In genomic region chr2:65010105-65010504, GRCm38 (mm10) we compare ENCODE assay signal across 19 mouse cellular contexts. TPM values are rescaled to one million over a fixed set of nuclear protein-coding genes. Genes with fewer than 3 reads are reported as not detected.
DNase-seq lines count a peak whose midpoint lies in the region; ATAC-seq and TF ChIP-seq lines count a peak whose summit lies in the region.
"Had no signal": no experiment of that assay in that cellular context is flagged by ENCODE, and none has a peak within 500 bp of the region (broad histone marks: within the 10 kb centered on the region; RNA-seq: fewer than 3 reads in every experiment).

No protein-coding gene starts in this region.

- no peaks in the 10 kb centered on the region for H3K27me3 ChIP-seq in heart, embryonic 15.5 days
- H3K27me3 ChIP-seq in heart, embryonic 10.5 days (ENCODE audit: insufficient read depth, poor library complexity, severe bottlenecking): no peaks in the 10 kb centered on the region
- H3K27me3 ChIP-seq in liver, adult 2 months (ENCODE audit: control insufficient read depth, insufficient read depth, low read length): no peaks in the 10 kb centered on the region
- no peaks in the 10 kb centered on the region for H3K27me3 ChIP-seq in liver, postnatal 0 days (ENCODE audit: insufficient read depth, low read length)
- H3K27me3 ChIP-seq: forebrain, embryonic 13.5 days; hindbrain, embryonic 12.5 days; liver, embryonic 12.5 days; lung, embryonic 15.5 days; midbrain, embryonic 13.5 days; neural tube, embryonic 12.5 days; Patski had no signal

- peaks cover 14% of the 10 kb centered on the region; the same call in 1 of the 2 replicates for H3K4me1 ChIP-seq in heart, embryonic 15.5 days (replicated peaks)
- peaks cover 11% of the 10 kb centered on the region for H3K4me1 ChIP-seq in heart, embryonic 10.5 days
- peaks cover 35% of the 10 kb centered on the region for H3K4me1 ChIP-seq in liver, adult 2 months (ENCODE audit: control insufficient read depth, insufficient read depth, low read length)
- H3K4me1 ChIP-seq in liver, postnatal 0 days (ENCODE audit: insufficient read depth): 0 out of 2 replicates have a peak, but pooled peaks cover 2% of the 10 kb centered on the region
- H3K4me1 ChIP-seq in brown adipose tissue, adult 24 weeks (ENCODE audit: control insufficient read depth, insufficient read depth, insufficient read length, low read length): peaks cover 5% of the 10 kb centered on the region; the same call in 1 of the 2 replicates
- H3K4me1 ChIP-seq: forebrain, embryonic 13.5 days; hindbrain, embryonic 12.5 days; liver, embryonic 12.5 days; lung, embryonic 15.5 days; midbrain, embryonic 13.5 days; neural tube, embryonic 12.5 days had no signal

- no peak overlapping the region for H3K4me2 ChIP-seq in heart, embryonic 15.5 days
- H3K4me2 ChIP-seq in liver, postnatal 0 days (ENCODE audit: low read depth, low read length): no peak overlapping the region
- H3K4me2 ChIP-seq: forebrain, embryonic 13.5 days; hindbrain, embryonic 12.5 days; liver, embryonic 12.5 days; lung, embryonic 15.5 days; midbrain, embryonic 13.5 days; neural tube, embryonic 12.5 days had no signal

- TF ChIP-seq EP300 in liver, postnatal 0 days (IDR thresholded peaks at IDR 0.05; ENCODE audit: low read depth): no peak

- H3K9ac ChIP-seq in heart, embryonic 15.5 days: no peak overlapping the region
- no peak overlapping the region for H3K9ac ChIP-seq in liver, adult 2 months (ENCODE audit: low read depth, low read length)
- no peak overlapping the region for H3K9ac ChIP-seq in liver, postnatal 0 days (replicated peaks)
- H3K9ac ChIP-seq: forebrain, embryonic 13.5 days; hindbrain, embryonic 12.5 days; liver, embryonic 12.5 days; lung, embryonic 15.5 days; midbrain, embryonic 13.5 days; neural tube, embryonic 12.5 days had no signal

- peak overlapping the region; percentile 12; the same call in 1 of the 2 replicates for H3K27ac ChIP-seq in heart, embryonic 15.5 days
- no peak overlapping the region for H3K27ac ChIP-seq in heart, embryonic 10.5 days
- H3K27ac ChIP-seq in liver, adult 2 months (replicated peaks; ENCODE audit: insufficient read depth, low read depth, low read length): no peak overlapping the region
- no peak overlapping the region for H3K27ac ChIP-seq in liver, postnatal 0 days (ENCODE audit: low read depth)
- peak overlapping the region; percentile 25; the same call in 1 of the 2 replicates for H3K27ac ChIP-seq in brown adipose tissue, adult 24 weeks (replicated peaks; ENCODE audit: low read depth, low read length)
- H3K27ac ChIP-seq: forebrain, embryonic 13.5 days; hindbrain, embryonic 12.5 days; liver, embryonic 12.5 days; lung, embryonic 15.5 days; midbrain, embryonic 13.5 days; neural tube, embryonic 12.5 days; stomach, postnatal 0 days had no signal

- no peak for DNase-seq in heart, embryonic 10.5 days (ENCODE audit: low spot score)
- peak; percentile 46 for DNase-seq in liver, adult 2 months (ENCODE audit: extremely low read depth, low read depth, low spot score)
- DNase-seq in liver, postnatal 0 days: no peak
- DNase-seq in frontal cortex, postnatal 25 days (ENCODE audit: low spot score in 2 of 2): no peak
- DNase-seq: adrenal gland, adult 8-10 months; cerebellum, adult 9-11 months; gastrocnemius, postnatal 14 days; kidney, adult 2 months had no signal

- no peak for ATAC-seq in heart, embryonic 15.5 days (replicated peaks; ENCODE audit: insufficient number of reproducible peaks, insufficient read depth, low FRiP score, low read depth)
- ATAC-seq in liver, postnatal 0 days: no peak
- peak; percentile 65 for ATAC-seq in megakaryocyte progenitor cell, adult 5-6 weeks (replicated peaks; ENCODE audit: poor library complexity)
- ATAC-seq: forebrain, embryonic 13.5 days; liver, embryonic 12.5 days; midbrain, embryonic 13.5 days; Patski had no signal

- H3K4me3 ChIP-seq in heart, embryonic 15.5 days: no peak overlapping the region
- no peak overlapping the region for H3K4me3 ChIP-seq in heart, embryonic 10.5 days
- no peak overlapping the region for H3K4me3 ChIP-seq in liver, adult 2 months (ENCODE audit: insufficient read depth, low read depth, low read length)
- H3K4me3 ChIP-seq in liver, postnatal 0 days (ENCODE audit: low read depth, low read length): no peak overlapping the region
- no peak overlapping the region for H3K4me3 ChIP-seq in brown adipose tissue, adult 24 weeks (ENCODE audit: insufficient read depth, low read depth, low read length)
- H3K4me3 ChIP-seq: forebrain, embryonic 13.5 days; hindbrain, embryonic 12.5 days; liver, embryonic 12.5 days; lung, embryonic 15.5 days; midbrain, embryonic 13.5 days; neural tube, embryonic 12.5 days had no signal

- 0 out of 2 replicates have a peak, but pooled peaks cover 2% of the 10 kb centered on the region for H3K36me3 ChIP-seq in heart, embryonic 15.5 days
- no peaks in the 10 kb centered on the region for H3K36me3 ChIP-seq in heart, embryonic 10.5 days
- peaks cover 5% of the 10 kb centered on the region for H3K36me3 ChIP-seq in liver, adult 2 months (ENCODE audit: control insufficient read depth, insufficient read depth, low read length)
- no peaks in the 10 kb centered on the region for H3K36me3 ChIP-seq in liver, postnatal 0 days (replicated peaks; ENCODE audit: insufficient read depth, low read length)
- H3K36me3 ChIP-seq: hindbrain, embryonic 12.5 days; liver, embryonic 12.5 days; lung, embryonic 15.5 days; midbrain, embryonic 13.5 days; neural tube, embryonic 12.5 days had no signal

- WGBS in heart, embryonic 15.5 days: 70% methylated on average over 3 of the region's 3 CpGs
- WGBS in heart, embryonic 10.5 days: 89% methylated on average over 3 of the region's 3 CpGs
- 68% methylated on average over 3 of the region's 3 CpGs for WGBS in liver, adult 2 months
- 53% methylated on average over 3 of the region's 3 CpGs for WGBS in liver, postnatal 0 days (ENCODE audit: insufficient replicate concordance)

- peaks cover 26% of the 10 kb centered on the region; the same call in 1 of the 2 replicates for H3K79me2 ChIP-seq in liver, adult 2 months (ENCODE audit: control insufficient read depth, insufficient read depth, low read length)

- no peak for TF ChIP-seq CTCF in liver, adult 2 months (IDR thresholded peaks at IDR 0.05; ENCODE audit: low read depth, low read length)
- no peak for TF ChIP-seq CTCF in liver, postnatal 0 days (IDR thresholded peaks at IDR 0.05; ENCODE audit: low read depth)

- TF ChIP-seq POLR2A in liver, adult 2 months (IDR thresholded peaks at IDR 0.05; ENCODE audit: extremely low read depth, insufficient read depth, low read length): no peak

- no peaks in the 10 kb centered on the region for H3K9me3 ChIP-seq in heart, embryonic 15.5 days (replicated peaks)
- no peaks in the 10 kb centered on the region for H3K9me3 ChIP-seq in heart, embryonic 10.5 days
- H3K9me3 ChIP-seq in liver, postnatal 0 days (ENCODE audit: low read length): no peaks in the 10 kb centered on the region
- H3K9me3 ChIP-seq: forebrain, embryonic 13.5 days; hindbrain, embryonic 12.5 days; liver, embryonic 12.5 days; lung, embryonic 15.5 days; midbrain, embryonic 13.5 days; neural tube, embryonic 12.5 days had no signal

RNA-seq across cellular contexts. Expression of gene Grb14, which starts 14.7 kb away (rescaled TPM):
- polyA plus RNA-seq in heart, embryonic 15.5 days (2015; fragmentation: Nextera tagmentation; extraction: Ambion mirVana): 97.3 and 111 TPM in 2 replicates
- polyA plus RNA-seq in heart, embryonic 10.5 days (2016; fragmentation: Nextera tagmentation; extraction: Ambion mirVana): 49.8 and 63.3 TPM in 2 replicates
- 43.8 and 47.6 TPM in 2 replicates for total RNA-seq in liver, adult 2 months (2014; rRNA removed)
- polyA plus RNA-seq in liver, adult 2 months (2012; rRNA removed): 16.1 and 17.6 TPM in 2 replicates
- 39.9 and 45.7 TPM in 2 replicates for polyA plus RNA-seq in liver, postnatal 0 days (2015; fragmentation: Nextera tagmentation; extraction: Ambion mirVana)
- polyA plus RNA-seq in brown adipose tissue, adult 24 weeks (2012; ENCODE audit: insufficient read depth, insufficient read length, missing spikeins): 108 and 155 TPM in 2 replicates
- 4.8 and 6.0 TPM in 2 replicates for total RNA-seq in megakaryocyte progenitor cell, adult 5-6 weeks (2015)
- 1.4 and 4.1 TPM in 2 replicates for total RNA-seq in megakaryocyte progenitor cell, adult 5-6 weeks (2017)

Comparison
In these comparisons a context has a peak if more than half of its experiments do, and no peak if none do; other contexts are left out.
1. H3K27ac ChIP-seq: peak in heart, embryonic 15.5 days (single experiment) and brown adipose tissue, adult 24 weeks (single experiment); none in heart, embryonic 10.5 days (single experiment), liver, adult 2 months (single experiment) and liver, postnatal 0 days (single experiment).